Mouse (Mus musculus): ENCODE results near the gene Nudt5.

Nudt5 gene

DNA sequence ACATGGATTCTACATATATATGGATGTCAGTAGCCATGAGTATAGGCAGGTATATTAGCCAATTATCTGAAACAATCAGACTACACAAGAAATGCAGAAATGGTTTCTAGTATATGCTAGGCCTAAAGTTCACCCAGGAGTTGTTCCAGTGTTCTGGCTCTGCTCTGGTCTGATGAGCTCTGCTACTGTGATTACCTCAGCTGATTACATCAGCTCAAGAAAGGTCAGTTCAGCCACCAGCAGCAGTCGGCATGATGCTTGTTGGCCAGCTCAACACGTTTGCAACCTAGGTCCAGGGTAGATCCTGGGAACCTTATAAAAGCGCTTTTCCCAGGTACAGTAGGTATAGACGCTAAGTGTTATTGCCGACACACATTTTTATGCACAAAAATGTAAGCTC, 24.9 kb downstream of the Nudt5 start:
- no peak for DNase-seq

DNA sequence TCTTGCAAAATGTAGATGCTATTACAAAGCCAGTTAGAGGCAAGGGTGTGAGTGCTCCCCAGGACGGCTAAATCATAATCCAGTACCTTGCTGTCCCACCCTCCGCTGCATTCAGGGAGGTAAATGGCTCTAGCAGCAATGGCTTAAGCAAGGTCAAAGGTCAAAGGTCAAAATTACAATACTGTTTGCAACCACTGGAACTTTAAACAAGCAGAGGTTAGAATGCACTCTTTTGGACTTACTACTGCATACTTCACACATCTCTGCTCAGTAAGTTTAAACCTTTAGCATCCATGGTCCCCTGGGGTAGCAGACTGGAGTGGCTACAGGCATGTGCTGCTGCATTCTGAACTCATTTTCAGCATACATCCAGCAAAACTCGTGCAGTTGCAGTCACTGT, 32.6 kb downstream of the Nudt5 start:
- no peak for DNase-seq

GRCm38 (mm10) chr2:5888865-5889264, 44.0 kb downstream of the Nudt5 start:
- DNase-seq, result no peak

GRCm38 (mm10) chr2:5889412-5889811, 44.6 kb downstream of the Nudt5 start:
- DNase-seq, result no peak

DNA sequence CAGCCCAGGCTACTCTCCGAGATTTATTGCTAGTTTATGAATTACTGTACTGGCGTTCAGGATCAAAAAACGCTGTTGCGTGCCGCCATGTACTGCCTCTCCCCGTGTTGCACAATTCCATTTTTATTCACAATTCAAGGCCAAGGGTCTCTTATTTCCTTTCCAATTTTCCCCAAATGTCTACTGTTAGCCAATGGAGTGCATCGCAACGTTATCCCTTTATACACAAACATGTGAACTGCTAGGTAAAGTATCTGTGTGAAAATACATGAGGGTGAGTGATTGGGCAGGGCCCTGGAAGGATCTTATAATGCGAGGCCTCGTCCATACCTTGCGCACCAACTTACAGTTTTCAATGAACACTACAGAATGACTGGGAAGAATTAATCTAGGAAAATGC, 49.5 kb downstream of the Nudt5 start:
- DNase-seq, result peak in 1 of 2 experiments; percentile 9

DNA sequence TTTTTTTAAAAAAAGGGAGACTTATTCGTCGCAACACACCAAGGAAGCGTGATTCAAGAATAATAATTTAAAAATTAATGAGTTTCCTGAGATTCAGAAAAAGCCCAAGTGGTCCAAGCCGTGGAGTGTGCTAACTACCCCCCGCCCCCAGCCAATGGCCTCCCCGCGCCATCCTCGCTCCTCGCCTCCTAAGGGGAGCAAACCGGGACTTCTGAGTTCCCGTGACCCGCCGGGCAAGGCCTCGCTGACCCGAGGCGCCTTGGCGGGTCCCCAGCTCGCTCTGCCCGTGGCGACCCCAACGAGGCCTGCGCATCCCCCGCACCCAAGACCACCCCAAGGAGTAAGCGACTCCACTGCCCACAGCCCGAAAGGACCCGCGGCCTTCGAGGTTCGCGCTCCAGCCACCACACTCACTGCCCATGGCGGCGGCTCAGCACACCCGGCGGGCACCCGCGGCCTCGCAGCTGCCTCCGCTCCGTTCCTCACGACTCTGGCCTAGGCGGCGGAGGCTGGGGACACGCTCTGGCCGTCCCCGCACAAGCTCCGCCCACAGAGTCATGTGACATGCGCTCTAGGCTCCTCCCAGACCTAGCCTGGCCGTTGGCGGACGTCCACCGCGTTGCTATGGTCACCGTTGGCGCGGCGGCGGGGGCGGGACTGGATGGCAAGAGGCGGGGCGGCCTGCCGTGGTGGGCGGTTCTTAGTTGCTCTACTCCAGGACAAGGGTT, 50.2 kb downstream of the Nudt5 start, which contains the start of gene Sec61a2:
Gene Sec61a2, minus strand, starts transcription at position 590 of the 728 bp plus-strand sequence.
- peak; percentile 100 for DNase-seq

DNA sequence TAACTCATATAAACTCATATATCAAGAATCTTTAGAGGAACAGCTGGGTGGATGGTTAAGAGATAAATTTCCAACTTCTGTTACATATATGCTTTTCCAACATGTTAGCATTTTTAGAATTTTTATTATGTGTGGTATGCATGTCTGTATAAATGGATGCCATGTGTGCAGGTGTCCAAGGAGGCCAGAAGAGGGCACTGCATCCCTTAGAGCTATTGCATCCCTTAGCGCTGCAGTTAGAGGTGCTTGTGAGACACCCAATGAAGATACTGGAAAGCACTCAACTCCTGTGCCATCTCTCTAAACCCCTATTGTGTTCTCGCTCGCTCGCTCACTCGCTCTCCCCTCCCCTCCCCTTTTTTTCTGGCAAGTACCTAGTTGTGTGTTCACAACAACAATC, 55.3 kb downstream of the Nudt5 start:
- DNase-seq, result peak in 1 of 2 experiments; percentile 12

- DNase-seq, result peak; percentile 48 to 51
Measured at GRCm38 (mm10) chr2:5906092-5906491, 61.3 kb downstream of the Nudt5 start.

DNA sequence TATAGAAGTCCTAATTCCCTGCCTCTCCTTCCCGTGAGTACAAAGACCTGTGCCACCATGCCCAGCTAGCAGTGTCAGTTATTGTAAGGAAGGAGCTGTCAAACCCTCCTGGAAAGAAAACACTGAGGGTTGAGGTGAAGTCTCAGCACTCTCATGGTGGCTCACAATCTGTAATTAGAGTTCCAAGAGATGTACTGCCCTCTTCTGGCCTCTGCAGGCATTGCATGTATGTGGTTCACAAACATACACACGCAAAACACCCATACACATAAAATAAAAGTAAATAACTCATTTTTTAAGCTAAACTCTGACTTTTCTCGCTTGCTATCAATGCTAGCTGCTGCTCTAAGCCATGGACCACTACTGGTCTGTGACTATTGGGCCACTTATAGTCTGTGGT, 61.8 kb downstream of the Nudt5 start:
- DNase-seq, result peak; percentile 31 to 41

GRCm38 (mm10) chr2:5911282-5911965, 66.6 kb downstream of the Nudt5 start:
- DNase-seq, result no peak

Measured in cerebellum, postnatal 36 days (tissue).